Mouse (Mus musculus): ENCODE results near the gene Thy1. TPM values are rescaled to one million over a fixed set of nuclear protein-coding genes. Genes with fewer than 3 reads are reported as not detected.

Thy1 gene
- polyA plus RNA-seq, 1 experiment = 767 TPM

- H3K4me1 ChIP-seq (ENCODE audit: control insufficient read depth, insufficient read depth, low read length) = peaks cover 48% of the 10 kb centered on the region
- H3K27ac ChIP-seq (ENCODE audit: insufficient read depth, low read depth, low read length) = peak overlapping the region; percentile 94
- H3K4me3 ChIP-seq (ENCODE audit: insufficient read depth, low read depth, low read length) = peak overlapping the region; percentile 78
- TF ChIP-seq CTCF (IDR thresholded peaks at IDR 0.05; ENCODE audit: insufficient read depth, low read depth, low read length) (no peak), POLR2A (IDR thresholded peaks at IDR 0.05; ENCODE audit: insufficient read depth, low read depth, low read length) (no peak)
- WGBS = 12% methylated on average over 23 of the region's 23 CpGs
Observed at GRCm38 (mm10) chr9:44083392-44084121, 40.4 kb downstream of the Thy1 start.

- Histone ChIP-seq H3K4me1 (ENCODE audit: control insufficient read depth, insufficient read depth, low read length) (peaks cover 46% of the 10 kb centered on the region), H3K27ac (ENCODE audit: insufficient read depth, low read depth, low read length) (peak overlapping the region; percentile 91), H3K4me3 (ENCODE audit: insufficient read depth, low read depth, low read length) (peak overlapping the region; percentile 78)
- WGBS = 7% methylated on average over 14 of the region's 14 CpGs
- no peak for TF ChIP-seq POLR2A (IDR thresholded peaks at IDR 0.05; ENCODE audit: insufficient read depth, low read depth, low read length)
- TF ChIP-seq CTCF (IDR thresholded peaks at IDR 0.05; ENCODE audit: insufficient read depth, low read depth, low read length) = no peak
Observed at GRCm38 (mm10) chr9:44084236-44084635, 41.1 kb downstream of the Thy1 start.

- WGBS = under 1% methylated on average over 62 of the region's 62 CpGs
- peaks cover 46% of the 10 kb centered on the region for H3K4me1 ChIP-seq (ENCODE audit: control insufficient read depth, insufficient read depth, low read length)
- H3K4me3 ChIP-seq (ENCODE audit: insufficient read depth, low read depth, low read length) = peak overlapping the region; percentile 78
- TF ChIP-seq CTCF (IDR thresholded peaks at IDR 0.05; ENCODE audit: insufficient read depth, low read depth, low read length) (no peak), POLR2A (IDR thresholded peaks at IDR 0.05; ENCODE audit: insufficient read depth, low read depth, low read length) (peak; percentile 91)
- H3K27ac ChIP-seq (ENCODE audit: insufficient read depth, low read depth, low read length) = peak overlapping the region; percentile 91
Observed at GRCm38 (mm10) chr9:44084659-44085229, 41.6 kb downstream of the Thy1 start.

- Histone ChIP-seq H3K27ac (ENCODE audit: insufficient read depth, low read depth, low read length) (peak overlapping the region; percentile 86), H3K4me1 (ENCODE audit: control insufficient read depth, insufficient read depth, low read length) (peaks cover 47% of the 10 kb centered on the region), H3K4me3 (ENCODE audit: insufficient read depth, low read depth, low read length) (peak overlapping the region; percentile 78)
- 7% methylated on average over 10 of the region's 10 CpGs for WGBS
- no peak; the same call in 1 of the 2 replicates for TF ChIP-seq POLR2A (IDR thresholded peaks at IDR 0.05; ENCODE audit: insufficient read depth, low read depth, low read length)
- TF ChIP-seq CTCF (IDR thresholded peaks at IDR 0.05; ENCODE audit: insufficient read depth, low read depth, low read length) = no peak
Observed at GRCm38 (mm10) chr9:44085276-44085675, 42.1 kb downstream of the Thy1 start.

GRCm38 (mm10) chr9:44085741-44086665, 42.8 kb downstream of the Thy1 start:
- 24% methylated on average over 15 of the region's 15 CpGs for WGBS
- TF ChIP-seq POLR2A (IDR thresholded peaks at IDR 0.05; ENCODE audit: insufficient read depth, low read depth, low read length) (no peak), CTCF (IDR thresholded peaks at IDR 0.05; ENCODE audit: insufficient read depth, low read depth, low read length) (no peak)
- peak overlapping the region; percentile 86 for H3K27ac ChIP-seq (ENCODE audit: insufficient read depth, low read depth, low read length)
- H3K4me1 ChIP-seq (ENCODE audit: control insufficient read depth, insufficient read depth, low read length) = peaks cover 42% of the 10 kb centered on the region
- peak overlapping the region; percentile 78 for H3K4me3 ChIP-seq (ENCODE audit: insufficient read depth, low read depth, low read length)

GRCm38 (mm10) chr9:44086960-44087359, 43.8 kb downstream of the Thy1 start:
- TF ChIP-seq CTCF (IDR thresholded peaks at IDR 0.05; ENCODE audit: insufficient read depth, low read depth, low read length) (no peak), POLR2A (IDR thresholded peaks at IDR 0.05; ENCODE audit: insufficient read depth, low read depth, low read length) (no peak)
- 32% methylated on average over 10 of the region's 10 CpGs for WGBS
- Histone ChIP-seq H3K4me1 (ENCODE audit: control insufficient read depth, insufficient read depth, low read length) (peaks cover 37% of the 10 kb centered on the region), H3K4me3 (ENCODE audit: insufficient read depth, low read depth, low read length) (peak overlapping the region; percentile 46), H3K27ac (ENCODE audit: insufficient read depth, low read depth, low read length) (peak overlapping the region; percentile 76; the same call in 1 of the 2 replicates)

- WGBS = 22% methylated on average over 15 of the region's 15 CpGs
- no peak for TF ChIP-seq CTCF (IDR thresholded peaks at IDR 0.05; ENCODE audit: insufficient read depth, low read depth, low read length)
- TF ChIP-seq POLR2A (IDR thresholded peaks at IDR 0.05; ENCODE audit: insufficient read depth, low read depth, low read length) = no peak
- Histone ChIP-seq H3K27ac (ENCODE audit: insufficient read depth, low read depth, low read length) (peak overlapping the region; percentile 76), H3K4me3 (ENCODE audit: insufficient read depth, low read depth, low read length) (peak overlapping the region; percentile 46), H3K4me1 (ENCODE audit: control insufficient read depth, insufficient read depth, low read length) (peaks cover 36% of the 10 kb centered on the region)
Observed at GRCm38 (mm10) chr9:44087761-44088455, 44.7 kb downstream of the Thy1 start.

- peaks cover 32% of the 10 kb centered on the region for H3K4me1 ChIP-seq (ENCODE audit: control insufficient read depth, insufficient read depth, low read length)
- H3K27ac ChIP-seq (ENCODE audit: insufficient read depth, low read depth, low read length) = no peak overlapping the region
- TF ChIP-seq CTCF (IDR thresholded peaks at IDR 0.05; ENCODE audit: insufficient read depth, low read depth, low read length) (no peak), POLR2A (IDR thresholded peaks at IDR 0.05; ENCODE audit: insufficient read depth, low read depth, low read length) (no peak)
- WGBS = 59% methylated on average over 12 of the region's 12 CpGs
- no peak overlapping the region for H3K4me3 ChIP-seq (ENCODE audit: insufficient read depth, low read depth, low read length)
Observed at GRCm38 (mm10) chr9:44088877-44089608, 45.9 kb downstream of the Thy1 start.

Measured in olfactory bulb, adult 2 months (tissue).